Mouse (Mus musculus) erythroblast, embryonic 14.5 days (primary cell): ENCODE data around the gene Nrg4. TPM values are rescaled to one million over a fixed set of nuclear protein-coding genes. Genes with fewer than 3 reads are reported as not detected.

ENCODE experiments used
- H3K27me3 ChIP-seq: 2 replicates; pipeline ENCODE4 v1.6.1; 2012; ENCODE audit warnings: inconsistent platforms; ENCODE audit not compliant: control insufficient read depth
- H3K36me3 ChIP-seq: 2 replicates; pipeline ENCODE4 v1.6.1; 2012; ENCODE audit warnings: mild to moderate bottlenecking, inconsistent platforms; ENCODE audit not compliant: control insufficient read depth
- H3K4me1 ChIP-seq: 2 replicates; pipeline ENCODE4 v1.6.1; 2012; ENCODE audit warnings: inconsistent platforms; ENCODE audit not compliant: control insufficient read depth
- H3K4me3 ChIP-seq: replicated peaks from 2 replicates; pipeline ENCODE3; 2012; ENCODE audit warnings: moderate library complexity, mild to moderate bottlenecking, inconsistent platforms
- H3K9me3 ChIP-seq: 2 replicates; pipeline ENCODE4 v1.6.1; 2012; ENCODE audit warnings: low read length, inconsistent platforms, mixed read lengths; ENCODE audit not compliant: control insufficient read depth
- GATA1 ChIP-seq: IDR thresholded peaks from 2 replicates; pipeline ENCODE4 v1.6.1; 2012; ENCODE audit warnings: low read length, inconsistent platforms, mixed read lengths
- TAL1 ChIP-seq: IDR thresholded peaks from 3 replicates; pipeline ENCODE4 v1.6.1; 2012; ENCODE audit warnings: low read length, inconsistent platforms, mixed read lengths
- polyA plus RNA-seq: library from polyadenylated mRNA; stranded (reverse); fragments of >175 nt; gene quantifications from 2 replicates; pipeline ENCODE4 v1.2.3, GENCODE M21; 2012

The Nrg4 gene
- polyA plus RNA-seq, 1 experiment, result 0.03 TPM

- H3K4me1 ChIP-seq, result no peaks in the 10 kb centered on the region
- no peaks in the 10 kb centered on the region for H3K27me3 ChIP-seq
- no peaks in the 10 kb centered on the region for H3K36me3 ChIP-seq
- H3K4me3 ChIP-seq, result no peak overlapping the region
- no peaks in the 10 kb centered on the region for H3K9me3 ChIP-seq
- TF ChIP-seq TAL1 (no peak), GATA1 (no peak)
Measured at GRCm38 (mm10) chr9:55354686-55355085, 28.0 kb upstream of the Nrg4 start.

- TF ChIP-seq TAL1 (no peak), GATA1 (no peak)
- H3K4me3 ChIP-seq, result no peak overlapping the region
- H3K9me3 ChIP-seq, result no peaks in the 10 kb centered on the region
- H3K36me3 ChIP-seq, result no peaks in the 10 kb centered on the region
- no peaks in the 10 kb centered on the region for H3K4me1 ChIP-seq
- H3K27me3 ChIP-seq, result no peaks in the 10 kb centered on the region
Measured at GRCm38 (mm10) chr9:55348664-55349063, 22.0 kb upstream of the Nrg4 start.

- no peaks in the 10 kb centered on the region for H3K4me1 ChIP-seq
- no peak overlapping the region for H3K4me3 ChIP-seq
- H3K36me3 ChIP-seq, result no peaks in the 10 kb centered on the region
- no peaks in the 10 kb centered on the region for H3K9me3 ChIP-seq
- no peak for TF ChIP-seq GATA1
- TF ChIP-seq TAL1, result no peak
- H3K27me3 ChIP-seq, result no peaks in the 10 kb centered on the region
Measured at GRCm38 (mm10) chr9:55345332-55345731, 18.7 kb upstream of the Nrg4 start.

DNA sequence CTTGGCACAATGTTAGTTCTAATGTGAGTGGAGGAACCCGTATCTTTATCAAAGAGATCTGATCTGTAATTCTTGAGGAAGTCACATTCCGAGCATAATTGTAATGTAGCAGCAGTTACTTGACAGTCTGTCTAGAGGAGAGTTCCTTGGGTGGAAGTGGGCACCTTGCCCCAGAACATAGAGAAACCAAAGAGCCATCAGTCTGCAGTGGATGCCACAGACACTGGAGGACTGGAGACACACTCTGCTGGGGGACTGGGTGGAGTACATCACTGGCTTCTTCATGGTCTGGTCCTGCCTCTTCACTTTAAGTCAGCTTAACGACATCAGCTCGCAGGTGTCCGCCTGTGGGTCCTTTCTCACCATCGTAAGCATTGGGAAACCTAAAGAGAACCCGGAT lies 17.5 kb upstream of the Nrg4 start:
- H3K4me3 ChIP-seq, result no peak overlapping the region
- TF ChIP-seq GATA1, result no peak
- no peak for TF ChIP-seq TAL1

DNA sequence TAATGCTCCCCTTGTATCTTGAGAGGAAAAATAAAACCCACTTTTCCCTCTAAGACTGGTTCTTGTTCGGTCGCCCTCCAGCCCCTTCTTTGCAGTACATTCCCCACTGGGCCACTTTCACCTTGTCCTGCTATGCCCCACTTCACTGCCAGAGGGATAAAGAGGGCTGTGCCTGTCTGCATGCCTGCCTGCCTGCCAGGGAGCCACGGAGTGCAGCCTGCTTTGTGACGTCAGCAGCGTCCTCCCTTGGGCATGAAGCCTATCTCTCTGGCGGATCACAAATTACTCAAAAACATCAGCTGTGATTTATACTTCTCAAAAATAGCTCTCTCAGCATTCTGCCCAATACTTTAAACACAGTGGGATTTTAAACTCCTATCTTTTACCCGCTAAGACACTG lies 6.3 kb upstream of the Nrg4 start:
- TF ChIP-seq GATA1, result no peak
- TF ChIP-seq TAL1, result no peak
- Histone ChIP-seq H3K9me3 (no peaks in the 10 kb centered on the region), H3K36me3 (no peaks in the 10 kb centered on the region), H3K27me3 (peaks cover 45% of the 10 kb centered on the region), H3K4me1 (no peaks in the 10 kb centered on the region), H3K4me3 (no peak overlapping the region)

More for the DNA sequence above, 17.5 kb upstream of the Nrg4 start:
- no peaks in the 10 kb centered on the region for H3K36me3 ChIP-seq
- H3K9me3 ChIP-seq, result no peaks in the 10 kb centered on the region
- no peaks in the 10 kb centered on the region for H3K4me1 ChIP-seq
- no peaks in the 10 kb centered on the region for H3K27me3 ChIP-seq

- Histone ChIP-seq H3K4me3 (no peak overlapping the region), H3K4me1 (no peaks in the 10 kb centered on the region), H3K27me3 (peaks cover 50% of the 10 kb centered on the region), H3K36me3 (no peaks in the 10 kb centered on the region), H3K9me3 (no peaks in the 10 kb centered on the region)
- TF ChIP-seq GATA1, result no peak
- TF ChIP-seq TAL1, result no peak
Measured at GRCm38 (mm10) chr9:55332476-55332875, 5.8 kb upstream of the Nrg4 start.

DNA sequence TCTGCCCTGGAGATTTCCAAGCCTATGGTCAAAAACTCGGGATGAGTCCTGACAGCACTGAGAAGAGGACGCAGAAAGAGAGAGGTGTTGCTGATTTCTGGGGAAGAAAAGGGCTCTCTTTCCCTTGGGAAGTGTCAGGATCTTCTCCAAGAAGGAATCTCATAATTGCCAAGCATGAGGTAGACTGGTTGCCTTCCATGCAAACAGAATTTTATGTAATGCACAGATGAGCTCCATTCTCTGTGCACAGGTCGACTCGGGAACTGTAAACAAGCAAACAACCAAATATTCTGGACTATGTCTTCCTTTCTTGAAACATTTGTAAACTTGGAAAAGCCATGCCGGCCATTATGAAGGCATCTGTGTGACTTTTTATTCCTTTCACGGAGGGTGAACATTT lies 2.8 kb upstream of the Nrg4 start:
- Histone ChIP-seq H3K4me1 (peaks cover 4% of the 10 kb centered on the region), H3K4me3 (no peak overlapping the region), H3K9me3 (no peaks in the 10 kb centered on the region; the same call in 1 of the 2 replicates), H3K36me3 (no peaks in the 10 kb centered on the region), H3K27me3 (peaks cover 81% of the 10 kb centered on the region)
- TF ChIP-seq GATA1, result no peak
- TF ChIP-seq TAL1, result no peak

- H3K36me3 ChIP-seq, result no peaks in the 10 kb centered on the region
- peaks cover 90% of the 10 kb centered on the region for H3K27me3 ChIP-seq
- peaks cover 4% of the 10 kb centered on the region for H3K4me1 ChIP-seq
- TF ChIP-seq GATA1 (no peak), TAL1 (no peak)
- no peaks in the 10 kb centered on the region; the same call in 1 of the 2 replicates for H3K9me3 ChIP-seq
- H3K4me3 ChIP-seq, result no peak overlapping the region
Measured at GRCm38 (mm10) chr9:55328151-55328918, 1.7 kb upstream of the Nrg4 start.

GRCm38 (mm10) chr9:55327234-55327615 lies 581 bp upstream of the Nrg4 start:
- Histone ChIP-seq H3K4me1 (peaks cover 4% of the 10 kb centered on the region), H3K36me3 (no peaks in the 10 kb centered on the region), H3K27me3 (peaks cover 93% of the 10 kb centered on the region), H3K9me3 (no peaks in the 10 kb centered on the region; the same call in 1 of the 2 replicates), H3K4me3 (peak overlapping the region; percentile 40)
- TF ChIP-seq TAL1, result no peak
- TF ChIP-seq GATA1, result no peak
